Mouse (Mus musculus): Measurements from ENCODE around the gene Chst15. TPM values are rescaled to one million over a fixed set of nuclear protein-coding genes. Genes with fewer than 3 reads are reported as not detected.

Gene Chst15
- polyA plus RNA-seq, 1 experiment from 2014 or later: 22.3 TPM

DNA sequence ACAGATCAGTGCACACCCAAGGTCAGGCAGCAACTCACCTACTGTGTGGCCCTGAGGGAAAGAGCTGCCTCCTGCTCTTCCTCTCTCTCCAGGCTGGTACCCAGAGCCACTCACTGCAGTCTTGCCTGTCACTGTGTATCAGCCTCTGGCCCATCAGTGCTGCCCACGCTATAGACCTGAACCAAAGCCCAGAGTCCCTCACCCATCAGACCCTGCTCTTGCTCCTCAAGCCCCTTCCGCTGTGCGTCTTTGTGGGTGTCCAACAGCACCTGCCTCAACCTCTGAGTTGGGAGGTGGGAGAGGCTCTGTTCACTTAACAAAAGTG is 29.7 kb downstream of the Chst15 start:
- peaks cover 60% of the 10 kb centered on the region for H3K4me1 ChIP-seq (replicated peaks; ENCODE audit: control insufficient read depth, insufficient read depth, low read length)
- H3K36me3 ChIP-seq (ENCODE audit: control insufficient read depth, insufficient read depth, low read length): no peaks in the 10 kb centered on the region
- H3K4me2 ChIP-seq (ENCODE audit: low read depth, low read length): 0 out of 2 replicates have a peak overlapping the region, but pooled peaks have one; percentile 20
- no peak overlapping the region for H3K4me3 ChIP-seq (ENCODE audit: low read length)
- H3K27me3 ChIP-seq (ENCODE audit: control insufficient read depth, insufficient read depth, low read depth, low read length): no peaks in the 10 kb centered on the region
- no peaks in the 10 kb centered on the region for H3K9me3 ChIP-seq (ENCODE audit: control insufficient read depth, low read length)
- ATAC-seq (ENCODE audit: low read depth): peak; percentile 13
- H3K27ac ChIP-seq (ENCODE audit: low read length): peak overlapping the region; percentile 81
- H3K9ac ChIP-seq (ENCODE audit: low read length): peak overlapping the region; percentile 40
- WGBS: 77% methylated on average over 3 of the region's 3 CpGs

DNA sequence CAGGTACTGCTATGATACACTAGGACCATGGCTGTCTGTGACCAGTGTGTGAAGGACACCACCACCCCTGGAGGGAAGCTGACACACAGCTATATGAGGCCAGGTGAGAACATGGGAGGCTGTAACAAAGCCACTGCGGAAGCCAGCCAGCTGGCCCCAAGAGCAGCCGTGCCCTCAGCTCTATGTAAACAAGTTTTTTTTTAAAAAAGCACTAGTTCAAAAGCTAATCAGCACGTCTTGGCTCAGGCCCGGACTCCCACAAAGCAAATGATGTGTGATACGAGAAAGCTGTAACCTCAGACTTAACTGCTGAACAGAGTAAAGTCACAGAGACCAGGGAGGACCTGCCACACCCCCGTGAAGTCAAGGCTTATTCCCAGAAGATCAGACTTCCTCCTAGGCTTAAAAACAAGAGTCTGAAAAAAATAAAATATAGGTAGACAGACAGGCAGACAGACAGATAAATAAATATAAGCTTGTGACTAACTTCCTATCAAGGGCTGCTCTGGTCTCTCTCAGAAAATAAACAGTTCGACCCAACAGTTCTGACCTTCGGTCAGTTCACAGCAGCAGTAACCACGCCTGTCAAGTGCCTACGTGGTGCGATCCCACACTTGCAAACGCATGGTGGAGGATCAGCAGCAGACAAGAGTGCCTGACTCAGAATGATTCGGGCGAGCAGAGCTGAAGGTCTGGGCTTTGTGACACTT is 30.2 kb downstream of the Chst15 start:
- Histone ChIP-seq H3K27ac (ENCODE audit: low read length) (peak overlapping the region; percentile 81), H3K4me1 (replicated peaks; ENCODE audit: control insufficient read depth, insufficient read depth, low read length) (peaks cover 60% of the 10 kb centered on the region), H3K9me3 (ENCODE audit: control insufficient read depth, low read length) (no peaks in the 10 kb centered on the region), H3K4me2 (ENCODE audit: low read depth, low read length) (peak overlapping the region; percentile 20; the same call in 1 of the 2 replicates), H3K4me3 (ENCODE audit: low read length) (no peak overlapping the region), H3K27me3 (ENCODE audit: control insufficient read depth, insufficient read depth, low read depth, low read length) (no peaks in the 10 kb centered on the region), H3K36me3 (ENCODE audit: control insufficient read depth, insufficient read depth, low read length) (no peaks in the 10 kb centered on the region), H3K9ac (ENCODE audit: low read length) (peak overlapping the region; percentile 40)
- WGBS: 6% methylated on average over 14 of the region's 14 CpGs
- ATAC-seq (ENCODE audit: low read depth): peak; percentile 77

DNA sequence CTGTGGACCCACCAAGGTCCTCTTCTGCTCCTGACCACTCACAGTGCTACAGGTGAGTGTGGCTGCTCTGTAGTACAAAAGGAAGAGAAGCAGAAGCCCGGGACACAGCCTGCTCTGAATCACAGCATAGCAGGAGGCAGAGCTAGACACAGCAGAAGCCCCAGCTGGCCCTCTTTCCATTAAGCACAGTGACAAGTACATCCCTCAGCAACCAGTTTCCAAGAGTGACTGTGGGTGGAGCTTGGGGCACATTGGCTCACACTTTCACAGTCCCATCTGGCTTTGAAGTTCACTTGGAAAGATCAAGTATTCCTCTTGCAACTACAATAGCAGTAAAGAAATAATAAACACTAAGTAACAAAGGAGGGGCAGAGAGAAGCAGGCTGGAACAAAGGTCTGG is 32.2 kb downstream of the Chst15 start:
- 23% methylated on average over 1 of the region's 1 CpGs for WGBS
- H3K27me3 ChIP-seq (ENCODE audit: control insufficient read depth, insufficient read depth, low read depth, low read length): no peaks in the 10 kb centered on the region
- no peak overlapping the region; the same call in 1 of the 2 replicates for H3K9ac ChIP-seq (ENCODE audit: low read length)
- peaks cover 60% of the 10 kb centered on the region for H3K4me1 ChIP-seq (replicated peaks; ENCODE audit: control insufficient read depth, insufficient read depth, low read length)
- ATAC-seq (ENCODE audit: low read depth): peak; percentile 69
- no peak overlapping the region for H3K4me2 ChIP-seq (ENCODE audit: low read depth, low read length)
- H3K9me3 ChIP-seq (ENCODE audit: control insufficient read depth, low read length): no peaks in the 10 kb centered on the region
- H3K27ac ChIP-seq (ENCODE audit: low read length): peak overlapping the region; percentile 77
- H3K4me3 ChIP-seq (ENCODE audit: low read length): no peak overlapping the region
- H3K36me3 ChIP-seq (ENCODE audit: control insufficient read depth, insufficient read depth, low read length): no peaks in the 10 kb centered on the region

DNA sequence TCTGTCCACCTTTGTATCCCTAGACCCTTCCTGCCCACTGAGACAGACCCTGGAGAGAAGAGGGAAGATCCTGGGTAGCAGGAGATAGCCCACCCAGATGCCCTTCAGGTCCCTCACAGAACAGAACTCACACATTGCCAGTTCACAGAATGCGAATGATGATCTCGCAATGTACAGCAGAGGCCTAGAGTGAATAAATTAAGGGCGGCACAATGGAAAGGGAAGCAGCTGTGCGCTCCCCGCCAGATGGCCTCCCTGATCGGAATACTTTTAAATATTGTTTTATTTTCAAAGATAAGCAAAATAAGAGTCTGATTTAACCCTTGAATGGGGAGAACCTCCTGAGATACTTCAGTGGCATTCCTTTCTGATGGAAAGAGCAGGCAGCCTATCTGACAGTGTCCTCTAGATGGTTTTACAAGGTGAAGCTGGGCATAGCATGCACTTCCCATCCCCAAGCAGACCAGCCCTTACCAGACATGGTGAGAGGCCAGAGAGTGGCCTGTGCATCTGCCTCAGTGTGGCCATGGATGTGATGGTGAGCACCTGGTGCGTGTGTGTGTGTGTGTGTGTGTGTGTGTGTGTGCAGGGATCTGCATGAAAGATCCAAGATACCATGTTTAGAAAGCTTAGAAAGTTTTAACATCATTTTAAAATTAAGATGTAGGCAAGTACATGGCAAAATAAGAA is 32.8 kb downstream of the Chst15 start:
- ATAC-seq (ENCODE audit: low read depth): no peak
- 41% methylated on average over 7 of the region's 7 CpGs for WGBS
- H3K9me3 ChIP-seq (ENCODE audit: control insufficient read depth, low read length): no peaks in the 10 kb centered on the region
- no peaks in the 10 kb centered on the region for H3K36me3 ChIP-seq (ENCODE audit: control insufficient read depth, insufficient read depth, low read length)
- H3K4me2 ChIP-seq (ENCODE audit: low read depth, low read length): no peak overlapping the region
- no peaks in the 10 kb centered on the region for H3K27me3 ChIP-seq (ENCODE audit: control insufficient read depth, insufficient read depth, low read depth, low read length)
- H3K4me3 ChIP-seq (ENCODE audit: low read length): no peak overlapping the region
- H3K9ac ChIP-seq (ENCODE audit: low read length): no peak overlapping the region; the same call in 1 of the 2 replicates
- peaks cover 58% of the 10 kb centered on the region for H3K4me1 ChIP-seq (replicated peaks; ENCODE audit: control insufficient read depth, insufficient read depth, low read length)
- peak overlapping the region; percentile 77 for H3K27ac ChIP-seq (ENCODE audit: low read length)

DNA sequence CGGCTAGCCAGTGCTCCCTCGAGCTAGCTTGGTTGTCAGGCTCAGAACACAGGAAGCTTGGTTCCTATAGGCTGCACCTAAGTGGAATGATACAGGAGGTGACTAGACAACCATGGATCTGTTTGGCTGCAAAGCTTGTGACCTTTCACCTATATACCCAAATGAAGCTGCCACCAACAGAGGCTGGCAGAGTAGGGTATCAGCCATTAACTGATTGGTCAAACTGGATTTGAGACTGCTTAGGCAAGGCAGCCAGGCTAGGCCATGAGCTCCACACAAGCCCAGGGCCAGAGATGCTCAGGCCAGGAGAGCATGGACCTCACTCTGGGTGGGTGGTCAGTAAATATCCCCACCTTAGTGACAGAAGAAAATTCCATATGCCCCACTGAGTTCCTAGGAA is 34.5 kb downstream of the Chst15 start:
- H3K4me2 ChIP-seq (ENCODE audit: low read depth, low read length): no peak overlapping the region
- ATAC-seq (ENCODE audit: low read depth): no peak
- H3K9ac ChIP-seq (ENCODE audit: low read length): no peak overlapping the region
- H3K27me3 ChIP-seq (ENCODE audit: control insufficient read depth, insufficient read depth, low read depth, low read length): no peaks in the 10 kb centered on the region
- H3K4me3 ChIP-seq (ENCODE audit: low read length): no peak overlapping the region
- 89% methylated on average over 2 of the region's 2 CpGs for WGBS
- no peak overlapping the region for H3K27ac ChIP-seq (ENCODE audit: low read length)
- peaks cover 54% of the 10 kb centered on the region for H3K4me1 ChIP-seq (replicated peaks; ENCODE audit: control insufficient read depth, insufficient read depth, low read length)
- H3K36me3 ChIP-seq (ENCODE audit: control insufficient read depth, insufficient read depth, low read length): no peaks in the 10 kb centered on the region
- no peaks in the 10 kb centered on the region for H3K9me3 ChIP-seq (ENCODE audit: control insufficient read depth, low read length)

DNA sequence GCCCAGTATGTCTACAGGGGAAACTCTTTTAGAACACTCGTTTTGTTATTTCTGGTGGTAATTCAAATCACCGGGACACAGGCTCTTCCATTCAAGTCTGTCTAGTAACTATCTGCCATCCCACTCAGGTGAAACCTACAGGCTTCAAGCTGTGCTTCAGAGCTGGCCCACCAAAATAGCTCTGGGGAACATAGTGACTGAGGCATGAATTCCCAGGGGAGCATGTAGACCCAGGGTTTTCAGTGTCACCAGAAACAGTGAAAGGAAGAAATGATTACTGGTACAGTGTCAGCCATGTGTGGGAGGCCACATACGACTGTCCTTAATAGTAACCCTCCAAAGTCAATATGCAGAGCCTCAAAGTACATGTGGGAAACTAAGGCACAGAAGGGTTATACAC is 34.9 kb downstream of the Chst15 start:
- no peak overlapping the region for H3K9ac ChIP-seq (ENCODE audit: low read length)
- no peak for ATAC-seq (ENCODE audit: low read depth)
- no peaks in the 10 kb centered on the region for H3K36me3 ChIP-seq (ENCODE audit: control insufficient read depth, insufficient read depth, low read length)
- no peaks in the 10 kb centered on the region for H3K27me3 ChIP-seq (ENCODE audit: control insufficient read depth, insufficient read depth, low read depth, low read length)
- H3K9me3 ChIP-seq (ENCODE audit: control insufficient read depth, low read length): no peaks in the 10 kb centered on the region
- no peak overlapping the region for H3K4me3 ChIP-seq (ENCODE audit: low read length)
- 82% methylated on average over 3 of the region's 3 CpGs for WGBS
- H3K4me1 ChIP-seq (replicated peaks; ENCODE audit: control insufficient read depth, insufficient read depth, low read length): peaks cover 50% of the 10 kb centered on the region
- H3K4me2 ChIP-seq (ENCODE audit: low read depth, low read length): no peak overlapping the region
- no peak overlapping the region for H3K27ac ChIP-seq (ENCODE audit: low read length)

DNA sequence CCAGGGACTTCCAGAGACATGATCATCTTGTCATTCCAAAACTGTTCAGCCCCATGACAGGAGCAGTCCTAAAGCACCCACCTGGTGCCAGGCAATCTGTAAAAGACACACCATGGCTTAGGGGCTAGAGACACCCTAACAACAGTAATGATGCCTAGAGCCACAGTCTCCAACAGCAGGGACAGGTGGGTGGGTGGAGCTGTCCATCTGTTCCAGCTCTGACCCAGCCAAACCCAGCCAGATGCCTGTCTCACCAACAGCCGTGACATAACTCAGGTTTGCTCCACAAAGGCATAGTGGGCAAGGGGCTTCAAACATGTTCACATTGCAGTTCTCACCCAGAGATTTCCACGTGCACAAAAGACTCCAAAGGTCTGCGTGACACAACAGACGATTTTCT is 35.3 kb downstream of the Chst15 start:
- 77% methylated on average over 4 of the region's 4 CpGs for WGBS
- Histone ChIP-seq H3K4me2 (ENCODE audit: low read depth, low read length) (no peak overlapping the region), H3K36me3 (ENCODE audit: control insufficient read depth, insufficient read depth, low read length) (no peaks in the 10 kb centered on the region), H3K9ac (ENCODE audit: low read length) (no peak overlapping the region), H3K27me3 (ENCODE audit: control insufficient read depth, insufficient read depth, low read depth, low read length) (no peaks in the 10 kb centered on the region), H3K4me3 (ENCODE audit: low read length) (no peak overlapping the region), H3K4me1 (replicated peaks; ENCODE audit: control insufficient read depth, insufficient read depth, low read length) (peaks cover 46% of the 10 kb centered on the region), H3K9me3 (ENCODE audit: control insufficient read depth, low read length) (no peaks in the 10 kb centered on the region), H3K27ac (ENCODE audit: low read length) (no peak overlapping the region)
- ATAC-seq (ENCODE audit: low read depth): no peak

DNA sequence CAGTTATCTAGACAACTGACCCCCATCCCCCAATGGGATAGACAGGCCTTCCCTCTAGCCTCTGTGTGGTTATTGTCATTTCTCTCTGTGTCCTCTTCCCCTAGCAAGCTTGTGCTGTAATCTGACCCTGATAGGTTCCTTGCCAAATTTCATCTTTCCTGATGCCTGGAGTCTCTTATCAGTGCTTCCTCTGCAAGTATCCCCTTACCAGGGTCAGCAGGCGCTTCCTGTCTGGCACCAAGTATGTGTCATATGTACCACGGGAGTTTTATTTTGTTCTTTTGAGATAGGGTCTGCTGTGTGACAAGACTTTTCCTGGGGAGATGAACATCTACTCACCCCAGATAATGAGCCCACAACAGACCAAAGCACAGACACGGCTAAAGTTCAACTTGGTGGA is 38.4 kb downstream of the Chst15 start:
- no peak overlapping the region for H3K4me3 ChIP-seq (ENCODE audit: low read length)
- peaks cover 15% of the 10 kb centered on the region for H3K4me1 ChIP-seq (replicated peaks; ENCODE audit: control insufficient read depth, insufficient read depth, low read length)
- peak overlapping the region; percentile 2; the same call in 1 of the 2 replicates for H3K27ac ChIP-seq (ENCODE audit: low read length)
- H3K36me3 ChIP-seq (ENCODE audit: control insufficient read depth, insufficient read depth, low read length): no peaks in the 10 kb centered on the region
- no peak overlapping the region for H3K9ac ChIP-seq (ENCODE audit: low read length)
- H3K27me3 ChIP-seq (ENCODE audit: control insufficient read depth, insufficient read depth, low read depth, low read length): no peaks in the 10 kb centered on the region
- 41% methylated on average over 3 of the region's 3 CpGs for WGBS
- H3K4me2 ChIP-seq (ENCODE audit: low read depth, low read length): no peak overlapping the region
- peak; percentile 57 for ATAC-seq (ENCODE audit: low read depth)
- no peaks in the 10 kb centered on the region for H3K9me3 ChIP-seq (ENCODE audit: control insufficient read depth, low read length)

DNA sequence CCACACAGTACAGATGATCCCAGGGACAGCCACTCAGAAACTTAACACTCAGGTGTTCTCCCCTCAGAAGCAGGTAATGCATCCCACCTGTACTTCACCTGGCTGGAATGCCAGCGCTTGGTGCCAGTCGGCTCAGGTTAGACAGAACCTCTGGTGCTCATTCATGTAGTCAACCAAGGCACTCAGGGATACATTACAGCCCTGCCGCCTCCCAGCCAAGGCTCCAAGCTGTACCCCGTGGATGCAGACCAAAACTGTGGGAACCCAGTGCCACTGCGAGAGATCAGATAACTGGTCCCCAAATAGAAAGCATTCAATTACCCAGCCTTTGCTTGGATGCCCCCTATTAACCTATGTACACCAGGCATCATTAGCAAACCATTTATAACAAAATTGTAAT is 40.7 kb downstream of the Chst15 start:
- Histone ChIP-seq H3K9me3 (ENCODE audit: control insufficient read depth, low read length) (no peaks in the 10 kb centered on the region), H3K27ac (ENCODE audit: low read length) (no peak overlapping the region), H3K36me3 (ENCODE audit: control insufficient read depth, insufficient read depth, low read length) (no peaks in the 10 kb centered on the region), H3K9ac (ENCODE audit: low read length) (no peak overlapping the region), H3K4me3 (ENCODE audit: low read length) (no peak overlapping the region), H3K27me3 (ENCODE audit: control insufficient read depth, insufficient read depth, low read depth, low read length) (no peaks in the 10 kb centered on the region), H3K4me2 (ENCODE audit: low read depth, low read length) (no peak overlapping the region), H3K4me1 (replicated peaks; ENCODE audit: control insufficient read depth, insufficient read depth, low read length) (peaks cover 11% of the 10 kb centered on the region)
- ATAC-seq (ENCODE audit: low read depth): no peak
- WGBS: 84% methylated on average over 5 of the region's 5 CpGs

All from lung, embryonic 16.5 days (tissue).